Mouse (Mus musculus): ENCODE data around the gene Nek7. TPM values are rescaled to one million over a fixed set of nuclear protein-coding genes. Genes with fewer than 3 reads are reported as not detected.

Nek7 gene
- total and polyA plus RNA-seq, 3 experiments: 4.7 to 9.1 TPM; not detected in 1

- no peak for DNase-seq (ENCODE audit: low read depth, low spot score)
- no peaks in the 10 kb centered on the region for H3K9me3 ChIP-seq (replicated peaks; ENCODE audit: insufficient read depth, low read length)
- peaks cover 3 to 8% of the 10 kb centered on the region in 2 experiments for H3K4me1 ChIP-seq (ENCODE audit: control insufficient read depth in 1 of 2, insufficient read depth in 2 of 2, low read length in 2 of 2)
- no peak for TF ChIP-seq RAD21 (IDR thresholded peaks at IDR 0.05; ENCODE audit: low read depth, low read length)
- TF ChIP-seq MAX (IDR thresholded peaks at IDR 0.05; ENCODE audit: low read length): no peak
- no peak for TF ChIP-seq CHD1 (IDR thresholded peaks at IDR 0.05; ENCODE audit: low read depth, low read length)
- H3K27me3 ChIP-seq (ENCODE audit: control insufficient read depth in 1 of 2, insufficient read depth in 2 of 2, low read length in 2 of 2): no peaks in the 10 kb centered on the region
- peaks cover 0 to 8% of the 10 kb centered on the region in 2 experiments; a peak in 1 of 4 replicates for H3K36me3 ChIP-seq (ENCODE audit: control insufficient read depth in 1 of 2, insufficient read depth in 2 of 2, low read length in 2 of 2)
- H3K79me2 ChIP-seq (ENCODE audit: control insufficient read depth, insufficient read depth, low read length, poor library complexity): no peaks in the 10 kb centered on the region
- H3K27ac ChIP-seq (ENCODE audit: control insufficient read depth, low read depth, low read length): no peak overlapping the region
- no peak overlapping the region for H3K9ac ChIP-seq (ENCODE audit: control insufficient read depth, low read depth, low read length, poor library complexity, severe bottlenecking)
- H3K4me3 ChIP-seq (ENCODE audit: control insufficient read depth in 1 of 2, insufficient read depth in 1 of 2, low read depth in 2 of 2, low read length in 2 of 2): no peak overlapping the region
These were observed 40.7 kb downstream of the Nek7 start for GRCm38 (mm10) chr1:138579207-138579606.

GRCm38 (mm10) chr1:138576803-138577202 lies 43.1 kb downstream of the Nek7 start:
- Histone ChIP-seq H3K79me2 (ENCODE audit: control insufficient read depth, insufficient read depth, low read length, poor library complexity) (no peaks in the 10 kb centered on the region), H3K9ac (ENCODE audit: control insufficient read depth, low read depth, low read length, poor library complexity, severe bottlenecking) (no peak overlapping the region), H3K27ac (ENCODE audit: control insufficient read depth, low read depth, low read length) (no peak overlapping the region), H3K36me3 (ENCODE audit: control insufficient read depth in 1 of 2, insufficient read depth in 2 of 2, low read length in 2 of 2) (peaks cover 0 to 8% of the 10 kb centered on the region in 2 experiments; a peak in 1 of 4 replicates), H3K4me1 (ENCODE audit: control insufficient read depth in 1 of 2, insufficient read depth in 2 of 2, low read length in 2 of 2) (peaks cover 3 to 8% of the 10 kb centered on the region in 2 experiments), H3K27me3 (ENCODE audit: control insufficient read depth in 1 of 2, insufficient read depth in 2 of 2, low read length in 2 of 2) (no peaks in the 10 kb centered on the region), H3K9me3 (replicated peaks; ENCODE audit: insufficient read depth, low read length) (no peaks in the 10 kb centered on the region), H3K4me3 (ENCODE audit: control insufficient read depth in 1 of 2, insufficient read depth in 1 of 2, low read depth in 2 of 2, low read length in 2 of 2) (no peak overlapping the region)
- no peak for DNase-seq (ENCODE audit: low read depth, low spot score)
- TF ChIP-seq RAD21 (IDR thresholded peaks at IDR 0.05; ENCODE audit: low read depth, low read length) (no peak), POLR2A (IDR thresholded peaks at IDR 0.05; ENCODE audit: control insufficient read depth in 1 of 2, insufficient read depth in 1 of 2, low read depth in 1 of 2, low read length in 2 of 2, poor library complexity in 1 of 2) (no peak), MEF2A (IDR thresholded peaks at IDR 0.05; ENCODE audit: extremely low read depth, insufficient replicate concordance, low read depth, low read length, poor library complexity, severe bottlenecking) (no peak), ZKSCAN1 (IDR thresholded peaks at IDR 0.05; ENCODE audit: low read depth, low read length) (no peak), CHD1 (IDR thresholded peaks at IDR 0.05; ENCODE audit: low read depth, low read length) (no peak), CHD2 (IDR thresholded peaks at IDR 0.05; ENCODE audit: low read length) (no peak), GABPA (IDR thresholded peaks at IDR 0.05; ENCODE audit: low read depth, low read length) (no peak), UBTF (IDR thresholded peaks at IDR 0.05; ENCODE audit: borderline replicate concordance, insufficient read depth, low read depth, low read length) (no peak), HCFC1 (IDR thresholded peaks at IDR 0.05; ENCODE audit: low read depth, low read length) (no peak), RCOR1 (IDR thresholded peaks at IDR 0.05; ENCODE audit: low read depth, low read length) (no peak), MYB (IDR thresholded peaks at IDR 0.05; ENCODE audit: low read depth, low read length) (no peak), USF2 (IDR thresholded peaks at IDR 0.05; ENCODE audit: borderline replicate concordance in 1 of 2, insufficient read depth in 1 of 2, low read depth in 1 of 2, low read length in 2 of 2) (no peak)
